Mouse (Mus musculus) midbrain, embryonic 13.5 days (tissue): ENCODE measurements around the gene Wwox. TPM values are rescaled to one million over a fixed set of nuclear protein-coding genes. Genes with fewer than 3 reads are reported as not detected.

ENCODE experiments used
- ATAC-seq: fragments of 200-750 bp; cut with Nextera tagmentation; 2 replicates; pipeline ENCODE4 v1.8.0; 2017; ENCODE audit warnings: mild to moderate bottlenecking, moderate TSS enrichment, moderate library complexity
- H3K27ac ChIP-seq: fragments of 300-500 bp; sonication (generic); 2 replicates; pipeline ENCODE4 v1.5.1; 2015; ENCODE audit warnings: inconsistent platforms, mild to moderate bottlenecking, moderate library complexity
- H3K27me3 ChIP-seq: fragments of 300-500 bp; sonication (generic); 2 replicates; pipeline ENCODE4 v1.6.1; 2015; ENCODE audit warnings: mild to moderate bottlenecking, inconsistent platforms
- H3K36me3 ChIP-seq: fragments of 300-500 bp; sonication (generic); 2 replicates; pipeline ENCODE4 v1.6.1; 2015; ENCODE audit warnings: mild to moderate bottlenecking, inconsistent platforms
- H3K4me1 ChIP-seq: fragments of 300-500 bp; sonication (generic); replicated peaks from 2 replicates; pipeline ENCODE4 v1.6.1; 2015; ENCODE audit warnings: inconsistent platforms
- H3K4me2 ChIP-seq: fragments of 300-500 bp; sonication (generic); replicated peaks from 2 replicates; pipeline ENCODE4 v1.6.1; 2015; ENCODE audit warnings: moderate library complexity, mild to moderate bottlenecking, inconsistent platforms
- H3K4me3 ChIP-seq: fragments of 300-500 bp; sonication (generic); replicated peaks from 2 replicates; pipeline ENCODE4 v1.5.1; 2015; ENCODE audit warnings: mild to moderate bottlenecking, inconsistent platforms
- H3K9ac ChIP-seq: fragments of 300-500 bp; sonication (generic); replicated peaks from 2 replicates; pipeline ENCODE4 v1.6.1; 2015; ENCODE audit warnings: mild to moderate bottlenecking, inconsistent platforms
- H3K9me3 ChIP-seq: fragments of 300-500 bp; sonication (generic); 2 replicates; pipeline ENCODE4 v1.6.1; 2016; ENCODE audit warnings: mild to moderate bottlenecking, inconsistent platforms
- WGBS: fragments of 180-500 bp; shearing (Covaris S2); methylation state at CpG from one replicate; pipeline ENCODE4 v1.1.7; 2015; 5-methylcytosine and 5-hydroxymethylcytosine counted together
- polyA plus RNA-seq: library from polyadenylated mRNA; unstranded; fragments of >200 nt; fragmentation: Nextera tagmentation; extraction: Ambion mirVana; gene quantifications from 2 replicates; pipeline ENCODE4 v1.2.1, GENCODE M21; 2015

The Wwox gene
- polyA plus RNA-seq, 1 experiment from 2014 or later, result 12.4 TPM

DNA sequence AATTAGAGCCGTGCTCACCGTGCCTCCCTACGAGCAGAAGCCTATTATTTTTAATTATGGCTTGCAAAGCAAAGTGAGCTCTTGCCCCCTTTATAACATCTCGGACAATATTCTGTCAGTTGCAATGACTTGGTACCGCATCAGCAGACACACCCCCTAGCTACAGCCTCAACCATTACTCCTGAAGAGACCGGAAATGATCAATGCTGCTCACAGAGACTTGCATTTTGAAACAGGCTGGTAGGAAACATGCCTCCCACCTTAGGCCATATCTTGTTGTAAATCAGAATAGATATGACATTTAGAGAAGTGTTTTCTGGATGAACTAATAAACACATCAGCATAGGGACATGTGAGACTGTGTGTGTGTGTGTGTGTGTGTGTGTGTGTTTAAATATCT, 911.3 kb downstream of the Wwox start:
- Histone ChIP-seq H3K4me2 (no peak overlapping the region), H3K27me3 (no peaks in the 10 kb centered on the region), H3K9me3 (peaks cover 7% of the 10 kb centered on the region; the same call in 1 of the 2 replicates), H3K4me3 (no peak overlapping the region), H3K4me1 (peaks cover 3% of the 10 kb centered on the region), H3K36me3 (no peaks in the 10 kb centered on the region), H3K27ac (no peak overlapping the region), H3K9ac (no peak overlapping the region)
- ATAC-seq, result no peak
- WGBS, result 76% methylated on average over 6 of the region's 6 CpGs

GRCm38 (mm10) chr8:115357663-115358335, 918.3 kb downstream of the Wwox start:
- Histone ChIP-seq H3K27ac (no peak overlapping the region), H3K4me1 (peaks cover 11% of the 10 kb centered on the region), H3K4me3 (no peak overlapping the region), H3K36me3 (no peaks in the 10 kb centered on the region), H3K27me3 (peaks cover 5% of the 10 kb centered on the region; the same call in 1 of the 2 replicates), H3K9ac (no peak overlapping the region), H3K9me3 (peaks cover 7% of the 10 kb centered on the region; the same call in 1 of the 2 replicates), H3K4me2 (peak overlapping the region; percentile 35)
- WGBS, result 12% methylated on average over 16 of the region's 16 CpGs
- peak; percentile 62; the same call in 1 of the 2 replicates for ATAC-seq

- Histone ChIP-seq H3K4me1 (peaks cover 11% of the 10 kb centered on the region), H3K27me3 (peaks cover 5% of the 10 kb centered on the region; the same call in 1 of the 2 replicates), H3K4me2 (no peak overlapping the region), H3K9me3 (peaks cover 7% of the 10 kb centered on the region; the same call in 1 of the 2 replicates), H3K4me3 (no peak overlapping the region), H3K36me3 (no peaks in the 10 kb centered on the region), H3K9ac (no peak overlapping the region), H3K27ac (no peak overlapping the region)
- ATAC-seq, result no peak
- WGBS, result 93% methylated on average over 11 of the region's 11 CpGs
Measured at GRCm38 (mm10) chr8:115358481-115358880, 919.0 kb downstream of the Wwox start.

DNA sequence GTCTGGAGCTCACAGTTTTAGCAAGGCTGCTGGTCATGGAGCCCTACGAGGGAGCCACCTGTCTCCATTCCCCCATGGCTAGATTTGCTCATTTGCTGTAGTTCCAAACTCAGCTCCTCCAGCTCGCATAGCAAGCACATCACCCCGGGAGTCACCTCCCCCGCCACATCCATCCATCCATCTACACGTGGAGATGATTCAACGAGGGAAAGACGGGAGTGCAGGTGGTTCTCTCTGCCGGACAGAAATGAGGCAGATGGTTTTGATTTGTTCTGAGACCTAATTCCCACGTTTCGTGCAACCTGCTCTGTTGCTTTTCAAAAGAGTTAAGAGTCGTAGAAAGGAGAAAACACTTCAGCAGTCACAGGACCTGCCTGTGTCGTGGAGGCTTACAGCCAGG, 920.2 kb downstream of the Wwox start:
- Histone ChIP-seq H3K4me3 (no peak overlapping the region), H3K27me3 (peaks cover 5% of the 10 kb centered on the region; the same call in 1 of the 2 replicates), H3K36me3 (no peaks in the 10 kb centered on the region), H3K27ac (no peak overlapping the region), H3K9me3 (0 out of 2 replicates have a peak, but pooled peaks cover under 1% of the 10 kb centered on the region), H3K9ac (no peak overlapping the region), H3K4me1 (peaks cover 11% of the 10 kb centered on the region), H3K4me2 (no peak overlapping the region)
- 64% methylated on average over 12 of the region's 12 CpGs for WGBS
- no peak for ATAC-seq

DNA sequence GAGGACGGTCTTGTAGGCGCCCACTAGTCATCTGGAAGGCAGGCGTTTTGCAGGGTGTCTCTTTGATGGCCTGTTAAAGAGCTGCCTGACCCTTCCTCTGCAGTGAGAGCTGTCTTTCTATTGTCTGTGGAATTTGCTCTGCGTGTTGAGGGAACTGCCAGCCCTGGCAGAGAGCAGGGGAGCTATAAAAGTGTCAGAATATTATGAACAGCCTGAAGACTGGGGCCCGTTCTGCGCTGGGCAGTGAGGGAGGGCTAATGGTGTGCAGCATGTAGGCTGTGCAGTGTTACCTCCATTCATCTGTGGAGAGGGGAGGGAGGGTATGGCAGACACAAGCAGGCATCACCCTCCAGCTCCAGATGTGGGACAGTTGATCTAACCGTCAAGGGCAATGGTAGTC, 923.1 kb downstream of the Wwox start:
- no peaks in the 10 kb centered on the region for H3K36me3 ChIP-seq
- ATAC-seq, result no peak
- no peak overlapping the region for H3K4me3 ChIP-seq
- H3K9me3 ChIP-seq, result no peaks in the 10 kb centered on the region
- 69% methylated on average over 7 of the region's 7 CpGs for WGBS
- H3K27me3 ChIP-seq, result peaks cover 5% of the 10 kb centered on the region; the same call in 1 of the 2 replicates
- no peak overlapping the region for H3K27ac ChIP-seq
- H3K4me1 ChIP-seq, result peaks cover 6% of the 10 kb centered on the region
- H3K4me2 ChIP-seq, result no peak overlapping the region
- no peak overlapping the region for H3K9ac ChIP-seq

DNA sequence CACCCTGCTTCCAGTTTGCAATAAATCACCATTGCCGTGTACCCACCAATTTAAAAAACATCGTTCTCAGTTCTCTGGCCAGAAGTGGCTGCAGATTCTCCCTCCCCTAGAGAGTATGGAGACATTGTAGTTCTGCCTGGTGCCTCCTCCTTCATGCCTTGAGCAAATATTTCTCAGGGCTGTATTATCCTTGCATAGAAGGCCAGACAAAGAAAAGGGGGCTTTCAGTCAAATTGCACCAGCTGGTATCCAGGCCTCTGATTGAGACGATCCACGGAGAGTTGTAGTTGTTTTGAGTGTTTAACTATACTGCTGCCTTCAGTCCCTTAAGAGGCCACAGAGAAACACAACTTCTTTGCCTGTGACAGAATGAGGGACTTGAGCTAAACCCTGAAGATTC, 935.5 kb downstream of the Wwox start:
- WGBS, result 25% methylated on average over 4 of the region's 4 CpGs
- Histone ChIP-seq H3K36me3 (no peaks in the 10 kb centered on the region), H3K27me3 (no peaks in the 10 kb centered on the region), H3K27ac (no peak overlapping the region), H3K4me2 (no peak overlapping the region), H3K9ac (no peak overlapping the region; the same call in 1 of the 2 replicates), H3K9me3 (no peaks in the 10 kb centered on the region), H3K4me3 (no peak overlapping the region), H3K4me1 (peaks cover 10% of the 10 kb centered on the region)
- ATAC-seq, result no peak

GRCm38 (mm10) chr8:115375361-115376047, 936.0 kb downstream of the Wwox start:
- ATAC-seq, result no peak
- H3K27ac ChIP-seq, result no peak overlapping the region
- no peaks in the 10 kb centered on the region for H3K27me3 ChIP-seq
- no peaks in the 10 kb centered on the region for H3K9me3 ChIP-seq
- WGBS, result 64% methylated on average over 8 of the region's 8 CpGs
- no peak overlapping the region for H3K4me2 ChIP-seq
- H3K4me1 ChIP-seq, result peaks cover 10% of the 10 kb centered on the region
- no peak overlapping the region for H3K4me3 ChIP-seq
- H3K9ac ChIP-seq, result no peak overlapping the region
- no peaks in the 10 kb centered on the region for H3K36me3 ChIP-seq

DNA sequence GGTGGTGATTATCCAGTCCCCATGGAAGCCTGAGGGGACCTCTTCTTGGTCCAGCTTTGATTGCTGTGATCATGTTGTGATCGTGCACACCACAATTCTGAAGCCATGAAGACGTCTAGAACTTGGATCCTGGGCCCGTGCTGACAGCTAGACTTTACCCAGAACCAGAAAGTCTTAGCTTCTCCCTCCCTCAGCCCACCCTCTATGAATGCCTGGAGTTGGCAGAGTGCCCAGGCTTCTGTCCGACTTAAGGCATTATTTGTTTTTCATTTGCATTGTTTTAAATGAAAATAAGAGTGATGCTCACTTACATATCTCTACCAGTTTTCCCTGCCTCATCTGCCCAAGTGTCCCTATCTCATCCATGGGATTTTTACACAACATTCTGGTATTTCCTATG, 937.9 kb downstream of the Wwox start:
- H3K9me3 ChIP-seq, result no peaks in the 10 kb centered on the region
- no peak overlapping the region for H3K4me3 ChIP-seq
- no peak overlapping the region for H3K4me2 ChIP-seq
- H3K27me3 ChIP-seq, result no peaks in the 10 kb centered on the region
- 50% methylated on average over 4 of the region's 4 CpGs for WGBS
- H3K36me3 ChIP-seq, result no peaks in the 10 kb centered on the region
- no peak overlapping the region for H3K9ac ChIP-seq
- H3K4me1 ChIP-seq, result peaks cover 10% of the 10 kb centered on the region
- no peak for ATAC-seq
- H3K27ac ChIP-seq, result no peak overlapping the region

DNA sequence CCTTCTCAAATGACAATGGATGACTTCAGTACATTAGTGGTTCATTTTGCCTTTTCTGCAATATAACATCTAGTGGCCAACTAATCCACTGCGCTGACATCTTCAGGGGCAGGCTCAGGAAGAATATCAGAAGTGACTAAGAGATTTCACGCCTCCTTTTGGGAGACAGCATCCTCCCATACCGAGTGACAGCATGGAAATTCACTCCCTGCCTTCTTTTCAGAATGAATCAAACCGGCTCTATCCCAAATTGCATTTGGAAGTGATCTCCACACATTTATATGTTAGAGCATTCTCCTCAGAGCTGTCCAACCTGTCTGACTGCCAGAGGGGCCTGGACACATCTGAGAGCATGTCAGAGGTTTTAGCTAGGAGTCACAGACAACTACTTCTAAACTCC, 940.6 kb downstream of the Wwox start:
- no peaks in the 10 kb centered on the region for H3K27me3 ChIP-seq
- WGBS, result 57% methylated on average over 4 of the region's 4 CpGs
- ATAC-seq, result no peak

GRCm38 (mm10) chr8:115390921-115391504, 951.6 kb downstream of the Wwox start:
- H3K27ac ChIP-seq, result no peak overlapping the region
- H3K27me3 ChIP-seq, result no peaks in the 10 kb centered on the region
- 91% methylated on average over 5 of the region's 5 CpGs for WGBS
- no peak for ATAC-seq
- H3K36me3 ChIP-seq, result no peaks in the 10 kb centered on the region
- H3K9ac ChIP-seq, result no peak overlapping the region
- H3K4me3 ChIP-seq, result no peak overlapping the region
- H3K4me1 ChIP-seq, result no peaks in the 10 kb centered on the region
- H3K9me3 ChIP-seq, result no peaks in the 10 kb centered on the region
- no peak overlapping the region for H3K4me2 ChIP-seq

More for the DNA sequence above, 940.6 kb downstream of the Wwox start:
- Histone ChIP-seq H3K4me1 (peaks cover 6% of the 10 kb centered on the region), H3K27ac (no peak overlapping the region), H3K9me3 (no peaks in the 10 kb centered on the region), H3K4me2 (no peak overlapping the region), H3K9ac (no peak overlapping the region), H3K36me3 (no peaks in the 10 kb centered on the region), H3K4me3 (no peak overlapping the region)

- Histone ChIP-seq H3K9ac (no peak overlapping the region), H3K27ac (no peak overlapping the region), H3K27me3 (no peaks in the 10 kb centered on the region), H3K4me3 (no peak overlapping the region), H3K9me3 (no peaks in the 10 kb centered on the region), H3K4me2 (no peak overlapping the region), H3K4me1 (no peaks in the 10 kb centered on the region), H3K36me3 (no peaks in the 10 kb centered on the region)
- ATAC-seq, result no peak
- WGBS, result 77% methylated on average over 5 of the region's 5 CpGs
Measured at GRCm38 (mm10) chr8:115395840-115396239, 956.4 kb downstream of the Wwox start.

GRCm38 (mm10) chr8:115397981-115398380, 958.5 kb downstream of the Wwox start:
- Histone ChIP-seq H3K4me2 (no peak overlapping the region), H3K4me3 (no peak overlapping the region), H3K27ac (no peak overlapping the region), H3K9ac (no peak overlapping the region), H3K27me3 (no peaks in the 10 kb centered on the region), H3K36me3 (no peaks in the 10 kb centered on the region), H3K9me3 (no peaks in the 10 kb centered on the region), H3K4me1 (no peaks in the 10 kb centered on the region)
- WGBS, result 90% methylated on average over 3 of the region's 3 CpGs
- ATAC-seq, result no peak
